Mouse (Mus musculus) limb, embryonic 14.5 days (tissue): ENCODE measurements around the gene Rnf123. TPM values are rescaled to one million over a fixed set of nuclear protein-coding genes. Genes with fewer than 3 reads are reported as not detected.

Experiments
- ATAC-seq: fragments of 200-750 bp; cut with Nextera tagmentation; 2 replicates; pipeline ENCODE4 v1.8.0; 2017; ENCODE audit warnings: low read depth, moderate number of reproducible peaks, moderate TSS enrichment; ENCODE audit not compliant: low FRiP score
- DNase-seq: peaks from one replicate; pipeline ENCODE4 v3.0.0-alpha.2; 2015; ENCODE audit warnings: low spot score
- H3K27ac ChIP-seq: fragments of 300-500 bp; sonication (generic); replicated peaks from 2 replicates; pipeline ENCODE4 v1.5.1; 2014; ENCODE audit warnings: low read depth, mild to moderate bottlenecking, low read length, moderate library complexity, mixed read lengths
- H3K27me3 ChIP-seq: fragments of 300-500 bp; sonication (generic); 2 replicates; pipeline ENCODE4 v1.6.1; 2014; ENCODE audit warnings: low read length, mixed read lengths; ENCODE audit not compliant: control insufficient read depth, insufficient read depth
- H3K36me3 ChIP-seq: fragments of 300-500 bp; sonication (generic); 2 replicates; pipeline ENCODE4 v1.6.1; 2014; ENCODE audit warnings: mild to moderate bottlenecking, low read length, moderate library complexity, mixed read lengths; ENCODE audit not compliant: control insufficient read depth, insufficient read depth
- H3K4me1 ChIP-seq: fragments of 300-500 bp; sonication (generic); 2 replicates; pipeline ENCODE4 v1.6.1; 2014; ENCODE audit warnings: antibody characterized with exemption, low read length, mixed read lengths; ENCODE audit not compliant: control insufficient read depth, insufficient read depth
- H3K4me2 ChIP-seq: fragments of 300-500 bp; sonication (generic); replicated peaks from 2 replicates; pipeline ENCODE4 v1.6.1; 2014; ENCODE audit warnings: low read depth, mild to moderate bottlenecking, low read length, moderate library complexity; ENCODE audit not compliant: severe bottlenecking
- H3K4me3 ChIP-seq: fragments of 300-500 bp; sonication (generic); replicated peaks from 2 replicates; pipeline ENCODE4 v1.5.1; 2014; ENCODE audit warnings: low read length
- H3K9ac ChIP-seq: fragments of 300-500 bp; sonication (generic); 2 replicates; pipeline ENCODE4 v1.6.1; 2014; ENCODE audit warnings: mild to moderate bottlenecking, low read depth, low read length, moderate library complexity; ENCODE audit not compliant: severe bottlenecking
- H3K9me3 ChIP-seq: fragments of 300-500 bp; sonication (generic); 2 replicates; pipeline ENCODE4 v1.6.1; 2016; ENCODE audit warnings: low read length; ENCODE audit not compliant: control insufficient read depth
- POLR2A ChIP-seq: fragments of 200-500 bp; IDR thresholded peaks from 2 replicates; pipeline ENCODE4 v1.8.0; 2012; ENCODE audit warnings: inconsistent platforms, mild to moderate bottlenecking, moderate library complexity, borderline replicate concordance; ENCODE audit not compliant: insufficient read depth, insufficient read length; ENCODE audit errors: extremely low read depth
- WGBS: fragments of 180-500 bp; shearing (Covaris S2); extraction: QIAGEN DNeasy Blood & Tissue Kit; methylation state at CpG from one replicate; pipeline ENCODE4 v1.1.7; 2014; 5-methylcytosine and 5-hydroxymethylcytosine counted together
- polyA plus RNA-seq, 2 experiments: library from polyadenylated mRNA; depleted of rRNA in 1 of 2; stranded (reverse) in 1 of 2; unstranded in 1 of 2; fragments of >200 nt; fragmentation: Nextera tagmentation in 1 of 2; extraction: Ambion mirVana in 1 of 2; gene quantifications; 2 replicates each; pipeline versions ENCODE4 v1.2.1 to v1.2.3; 2012 to 2014

Gene Rnf123
- polyA plus RNA-seq, 2 experiments, result 32.4 to 67.9 TPM

DNA sequence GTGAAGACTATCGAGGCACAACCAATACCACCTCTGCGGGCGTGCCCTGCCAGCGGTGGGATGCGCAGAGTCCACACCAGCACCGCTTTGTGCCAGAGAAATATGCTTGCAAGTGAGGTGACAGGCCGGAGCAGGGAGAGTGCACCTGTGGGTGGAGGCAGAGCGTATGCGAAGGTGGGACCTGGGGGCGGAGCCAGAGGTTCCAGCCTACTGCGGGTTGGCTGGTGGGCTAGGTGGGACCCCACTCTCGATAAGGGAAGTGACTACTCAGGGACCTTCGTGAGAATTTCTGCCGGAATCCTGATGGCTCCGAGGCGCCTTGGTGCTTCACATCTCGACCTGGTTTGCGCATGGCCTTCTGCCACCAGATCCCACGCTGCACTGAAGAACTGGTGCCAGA, 597 bp downstream of the Rnf123 start:
- no peak overlapping the region for H3K9ac ChIP-seq
- no peak for ATAC-seq
- 9% methylated on average over 19 of the region's 19 CpGs for WGBS
- H3K36me3 ChIP-seq, result peaks cover 36% of the 10 kb centered on the region
- peak overlapping the region; percentile 11; the same call in 1 of the 2 replicates for H3K4me3 ChIP-seq
- no peak for DNase-seq
- no peak overlapping the region for H3K27ac ChIP-seq
- peak overlapping the region; percentile 26 for H3K4me2 ChIP-seq
- no peaks in the 10 kb centered on the region for H3K9me3 ChIP-seq
- no peak for TF ChIP-seq POLR2A
- H3K27me3 ChIP-seq, result peaks cover 20% of the 10 kb centered on the region; the same call in 1 of the 2 replicates
- H3K4me1 ChIP-seq, result peaks cover 14% of the 10 kb centered on the region

DNA sequence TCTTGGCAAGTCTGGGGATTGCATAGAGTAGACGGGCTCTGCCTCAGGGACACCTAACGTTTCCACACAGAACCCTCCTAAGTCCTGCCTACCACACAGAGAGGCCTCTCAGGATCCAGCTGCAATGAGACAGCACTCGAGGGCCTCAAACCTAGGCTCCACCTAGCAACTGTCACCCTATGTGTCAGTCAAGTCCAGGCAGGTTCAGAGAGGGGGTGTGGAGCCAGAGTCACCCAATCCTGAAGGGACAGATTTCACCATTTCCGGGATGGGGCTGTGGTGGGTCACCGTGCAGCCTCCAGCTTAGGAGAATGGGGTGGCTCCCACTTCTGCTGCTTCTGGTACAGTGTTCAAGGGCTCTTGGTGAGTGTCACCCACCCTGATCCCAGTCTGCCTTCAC, 3.0 kb downstream of the Rnf123 start, which contains the start of gene Mst1:
Gene Mst1 (plus strand): TSS at position 269 of the 400 bp plus-strand sequence.
- Histone ChIP-seq H3K4me2 (peak within 1 kb of the TSS; percentile 92), H3K4me1 (peaks cover 14% of the 10 kb centered on the region), H3K36me3 (peaks cover 13% of the 10 kb centered on the region), H3K9me3 (no peaks in the 10 kb centered on the region), H3K27me3 (peaks cover 20% of the 10 kb centered on the region; the same call in 1 of the 2 replicates), H3K9ac (peak within 1 kb of the TSS; percentile 92), H3K27ac (peak within 1 kb of the TSS; percentile 33; the same call in 1 of the 2 replicates), H3K4me3 (peak within 1 kb of the TSS; percentile 89)
- ATAC-seq, result no peak
- no peak for TF ChIP-seq POLR2A
- no peak for DNase-seq
- 71% methylated on average over 5 of the region's 5 CpGs for WGBS

DNA sequence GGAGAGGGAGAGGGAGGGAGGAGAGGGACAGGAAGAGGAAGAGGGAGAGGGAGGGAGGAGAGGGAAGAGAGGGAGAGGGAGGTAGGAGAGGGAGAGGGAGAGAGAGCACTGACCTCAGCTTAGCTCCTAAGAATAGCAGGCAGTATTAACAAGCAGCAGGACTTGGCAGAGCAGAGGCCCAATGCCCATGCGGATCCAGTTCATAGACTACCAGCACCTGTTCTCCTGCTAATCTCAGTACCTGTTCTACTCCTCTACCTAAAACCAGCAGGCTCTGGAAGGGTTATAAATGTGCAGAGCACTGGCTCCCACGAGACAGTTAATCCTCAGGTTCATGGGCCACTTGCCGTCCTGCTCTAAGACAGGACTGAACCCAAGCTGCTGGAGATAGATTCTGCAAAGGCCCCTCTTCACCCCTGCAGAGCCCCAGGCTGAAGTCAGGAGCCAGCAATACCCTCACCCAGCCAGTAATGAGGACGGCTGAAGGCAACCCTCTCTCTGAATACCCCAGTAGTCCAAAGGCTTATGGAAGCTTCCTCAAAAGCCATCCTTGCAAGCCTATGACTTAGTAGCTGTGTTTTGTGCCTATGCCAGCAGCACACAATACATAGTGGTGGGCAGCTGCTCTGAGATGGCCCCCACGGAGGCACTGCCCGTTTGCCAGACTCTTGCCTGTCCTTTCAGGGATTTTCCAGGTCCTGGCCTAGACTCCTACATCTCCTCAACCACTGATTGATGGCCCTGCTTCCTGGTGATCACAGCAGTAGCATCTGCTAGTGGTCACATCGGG, 9.8 kb downstream of the Rnf123 start:
- no peaks in the 10 kb centered on the region for H3K27me3 ChIP-seq
- WGBS, result 69% methylated on average over 7 of the region's 7 CpGs
- H3K9ac ChIP-seq, result no peak overlapping the region
- H3K4me2 ChIP-seq, result no peak overlapping the region
- peaks cover 19% of the 10 kb centered on the region for H3K36me3 ChIP-seq
- peaks cover 1% of the 10 kb centered on the region; the same call in 1 of the 2 replicates for H3K4me1 ChIP-seq
- no peak overlapping the region for H3K27ac ChIP-seq
- ATAC-seq, result no peak
- DNase-seq, result no peak
- TF ChIP-seq POLR2A, result no peak
- H3K4me3 ChIP-seq, result no peak overlapping the region
- no peaks in the 10 kb centered on the region for H3K9me3 ChIP-seq

DNA sequence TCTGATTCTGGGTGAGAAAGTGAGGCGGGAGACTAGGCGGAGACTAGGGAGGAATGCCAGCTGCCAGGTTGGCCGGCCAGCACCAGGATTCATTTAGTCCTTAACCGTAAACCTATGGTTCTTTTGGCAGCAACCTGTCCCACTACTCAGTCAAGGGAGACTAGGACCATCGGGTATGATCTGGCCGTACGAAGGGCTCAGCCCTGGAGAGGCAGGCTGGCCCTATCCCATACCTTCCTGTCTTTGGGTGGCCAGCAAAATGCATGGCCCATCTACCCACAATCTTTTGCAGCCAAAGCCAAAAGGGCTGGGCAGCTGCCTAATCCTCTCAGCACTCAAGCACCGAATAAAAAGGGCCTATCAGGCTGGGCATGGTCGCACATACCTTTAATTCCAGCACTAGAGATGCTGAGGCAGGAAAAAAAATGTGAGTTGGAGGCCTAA, 10.6 kb downstream of the Rnf123 start:
- no peak for ATAC-seq
- TF ChIP-seq POLR2A, result no peak
- DNase-seq, result no peak
- peaks cover 19% of the 10 kb centered on the region for H3K36me3 ChIP-seq
- H3K9me3 ChIP-seq, result no peaks in the 10 kb centered on the region
- WGBS, result 51% methylated on average over 9 of the region's 9 CpGs
- H3K4me2 ChIP-seq, result no peak overlapping the region
- H3K9ac ChIP-seq, result no peak overlapping the region
- H3K4me1 ChIP-seq, result no peaks in the 10 kb centered on the region
- H3K27me3 ChIP-seq, result no peaks in the 10 kb centered on the region
- no peak overlapping the region for H3K4me3 ChIP-seq
- H3K27ac ChIP-seq, result no peak overlapping the region

DNA sequence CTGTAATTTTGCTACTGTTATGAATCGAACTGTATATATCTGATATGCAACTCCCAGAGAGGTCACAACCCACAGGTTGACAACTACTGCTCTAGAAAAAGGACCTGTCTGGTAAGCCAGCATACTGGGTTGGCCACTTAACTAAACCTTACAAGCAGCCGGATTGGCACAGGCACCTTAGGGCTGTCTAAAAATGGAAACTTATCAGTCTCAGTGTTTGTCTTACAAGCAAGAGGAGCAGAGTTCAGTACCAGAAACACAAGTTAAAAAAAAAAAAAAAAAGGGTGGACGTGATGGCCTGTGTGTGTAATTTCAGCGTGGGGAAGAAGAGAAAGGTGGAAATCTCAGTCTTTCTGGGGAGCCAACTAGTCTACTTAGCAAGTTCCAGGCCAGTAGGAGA, 11.3 kb downstream of the Rnf123 start:
- Histone ChIP-seq H3K4me1 (no peaks in the 10 kb centered on the region), H3K36me3 (peaks cover 21% of the 10 kb centered on the region), H3K27ac (no peak overlapping the region), H3K9ac (no peak overlapping the region), H3K27me3 (no peaks in the 10 kb centered on the region), H3K4me2 (no peak overlapping the region), H3K4me3 (no peak overlapping the region), H3K9me3 (no peaks in the 10 kb centered on the region)
- no peak for ATAC-seq
- 83% methylated on average over 4 of the region's 4 CpGs for WGBS
- no peak for DNase-seq
- no peak for TF ChIP-seq POLR2A
